Mouse (Mus musculus) brain, embryonic 18.5 days (tissue): Measurements from ENCODE around the gene Gtf3c5.

Experiments used
- DNase-seq: peaks from one replicate; pipeline ENCODE4 v3.0.0-alpha.2; 2012; ENCODE audit warnings: low read depth, low spot score

The Gtf3c5 gene

GRCm38 (mm10) chr2:28583651-28584050, at the start of gene Gtf3c5:
TSS of gene Gtf3c5 (minus strand) at chr2:28583751.
- no peak for DNase-seq

GRCm38 (mm10) chr2:28633136-28633535, 49.6 kb upstream of the Gtf3c5 start:
- no peak for DNase-seq

DNA sequence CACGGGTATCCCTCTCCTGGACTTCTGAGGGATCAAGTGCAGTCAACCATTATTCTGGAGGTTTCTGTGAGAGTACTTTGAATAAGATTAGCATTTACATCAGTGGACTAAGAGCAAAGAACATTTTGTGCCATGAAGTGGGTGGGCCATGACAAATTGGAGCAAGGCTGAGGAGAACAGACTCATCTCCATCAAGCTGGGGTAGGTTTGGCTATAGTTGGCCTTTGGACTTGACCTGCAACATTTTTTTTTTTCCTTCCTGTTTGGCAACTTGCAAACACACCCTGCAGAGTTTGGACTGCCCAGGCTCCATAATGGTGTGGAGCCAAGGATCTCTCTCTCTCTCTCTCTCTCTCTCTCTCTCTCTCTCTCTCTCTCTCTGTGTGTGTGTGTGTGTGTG, 49.1 kb upstream of the Gtf3c5 start:
- DNase-seq, result no peak

- DNase-seq, result no peak
Measured at GRCm38 (mm10) chr2:28629911-28630381, 46.4 kb upstream of the Gtf3c5 start.

DNA sequence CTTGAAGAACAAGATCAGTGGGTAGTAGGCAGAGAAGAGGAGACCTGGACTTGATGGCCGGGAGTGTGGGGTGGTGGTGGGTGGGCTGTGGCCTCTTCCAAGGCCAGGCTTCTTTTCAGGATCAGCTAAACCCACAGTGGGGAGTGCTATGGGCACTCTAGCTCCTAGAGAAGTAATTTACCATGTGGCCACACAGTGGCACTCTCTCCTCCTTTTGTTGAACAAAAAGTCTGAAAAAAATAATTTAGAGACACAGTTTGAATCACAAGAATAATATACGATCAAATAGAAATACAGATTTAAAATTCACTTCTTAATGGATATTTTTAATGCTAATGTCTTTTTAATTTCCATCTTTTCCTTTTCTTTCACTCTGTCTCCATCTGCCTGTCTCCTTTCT, 44.5 kb upstream of the Gtf3c5 start:
- no peak for DNase-seq

DNA sequence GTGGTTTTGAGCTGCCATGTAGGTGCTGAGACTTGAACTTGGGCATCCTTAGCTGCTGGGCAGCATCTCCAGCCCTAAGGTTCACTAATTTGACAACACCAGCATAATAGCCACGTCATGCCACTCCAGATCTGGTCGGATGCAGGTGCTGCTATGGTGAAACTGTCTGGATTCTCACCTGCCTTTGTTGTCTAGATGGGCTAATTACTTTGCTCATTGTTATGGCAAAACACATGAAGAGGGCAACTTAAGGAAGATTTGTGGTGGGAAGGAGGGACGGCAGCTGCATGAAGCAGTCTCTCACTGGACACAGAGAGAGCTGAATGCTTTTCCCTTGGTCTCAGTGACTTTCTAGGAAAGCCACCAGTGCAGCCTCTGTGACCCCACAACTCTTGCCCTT, 42.5 kb upstream of the Gtf3c5 start:
- no peak for DNase-seq

- no peak for DNase-seq
Measured at GRCm38 (mm10) chr2:28624870-28625269, 41.3 kb upstream of the Gtf3c5 start.

DNA sequence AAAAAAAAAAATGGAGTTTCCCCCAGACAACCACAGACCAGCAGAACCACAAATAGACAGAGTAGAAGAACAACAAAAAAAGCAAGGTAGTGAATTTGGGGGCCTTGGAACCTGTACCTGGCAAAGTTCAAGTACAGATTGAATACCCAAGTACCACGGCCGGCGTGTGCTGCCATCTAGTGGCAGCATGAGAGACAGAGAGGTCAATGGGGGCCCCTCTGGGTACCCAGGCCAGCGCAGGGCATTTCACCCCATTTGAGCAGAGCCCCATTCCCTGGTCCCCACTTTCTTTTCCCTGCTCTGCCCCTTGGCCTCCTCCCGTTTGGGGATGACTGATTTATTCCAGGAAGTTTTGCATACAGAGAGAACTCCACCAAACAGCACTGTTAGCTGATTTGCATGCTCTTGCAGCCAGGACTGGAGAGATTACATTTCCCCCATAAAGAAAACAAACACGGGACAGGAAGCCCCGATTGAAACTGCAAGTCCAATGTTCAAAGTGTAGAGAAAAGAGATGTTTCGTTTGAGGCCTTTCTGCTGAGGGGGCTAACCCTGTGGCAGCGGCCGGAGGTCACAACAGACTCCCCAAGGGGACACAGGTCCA, 39.1 kb upstream of the Gtf3c5 start:
- DNase-seq, result no peak

GRCm38 (mm10) chr2:28621664-28622171, 38.2 kb upstream of the Gtf3c5 start, which contains the start of gene Gfi1b:
TSS of gene Gfi1b (minus strand) at chr2:28621982.
- no peak for DNase-seq

DNA sequence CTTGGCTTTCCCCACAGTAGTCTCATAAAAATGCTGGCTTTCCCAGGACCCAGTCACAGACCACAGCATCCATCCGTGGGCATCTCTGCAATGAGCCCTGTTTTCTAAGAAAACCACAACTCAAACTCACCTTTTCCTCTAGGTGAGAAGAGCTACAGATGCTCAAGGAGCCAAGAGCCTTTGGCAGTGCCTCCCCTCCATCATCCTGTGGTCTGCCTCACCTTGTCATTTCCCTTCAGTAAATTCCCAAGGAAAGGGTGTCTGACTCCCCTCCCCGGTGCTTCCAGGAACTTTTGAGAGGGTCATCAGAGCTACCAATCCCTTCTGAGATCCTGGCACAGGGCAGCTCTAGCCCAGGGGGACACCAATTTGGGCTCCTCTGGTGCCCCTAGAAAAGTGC, 37.6 kb upstream of the Gtf3c5 start:
- DNase-seq, result no peak

DNA sequence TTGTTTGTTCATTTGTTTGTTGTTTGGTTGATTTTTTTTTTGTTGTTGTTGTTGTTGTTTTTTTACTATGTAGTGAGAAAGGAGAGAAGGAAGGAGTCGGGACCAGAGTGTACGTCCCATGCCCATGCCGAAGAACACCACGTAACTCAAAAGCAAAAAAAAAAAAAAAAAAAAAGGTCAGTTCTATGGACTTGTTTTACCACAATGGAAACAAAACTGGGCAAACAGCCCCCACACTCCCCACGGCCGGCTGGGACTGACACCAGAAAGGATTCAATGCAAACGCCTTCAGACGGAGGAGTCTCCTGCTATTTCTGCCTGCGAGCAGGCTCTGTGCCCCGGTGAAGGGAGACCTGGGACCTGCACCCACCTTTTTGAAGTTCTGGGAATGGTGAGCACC, 37.0 kb upstream of the Gtf3c5 start:
- no peak for DNase-seq

- DNase-seq, result no peak
Measured at GRCm38 (mm10) chr2:28619369-28619768, 35.8 kb upstream of the Gtf3c5 start.

- DNase-seq, result no peak
Measured at GRCm38 (mm10) chr2:28618777-28619336, 35.3 kb upstream of the Gtf3c5 start.

GRCm38 (mm10) chr2:28617498-28618486, 34.2 kb upstream of the Gtf3c5 start:
- no peak for DNase-seq

- DNase-seq, result no peak
Measured at GRCm38 (mm10) chr2:28616874-28617273, 33.3 kb upstream of the Gtf3c5 start.

DNA sequence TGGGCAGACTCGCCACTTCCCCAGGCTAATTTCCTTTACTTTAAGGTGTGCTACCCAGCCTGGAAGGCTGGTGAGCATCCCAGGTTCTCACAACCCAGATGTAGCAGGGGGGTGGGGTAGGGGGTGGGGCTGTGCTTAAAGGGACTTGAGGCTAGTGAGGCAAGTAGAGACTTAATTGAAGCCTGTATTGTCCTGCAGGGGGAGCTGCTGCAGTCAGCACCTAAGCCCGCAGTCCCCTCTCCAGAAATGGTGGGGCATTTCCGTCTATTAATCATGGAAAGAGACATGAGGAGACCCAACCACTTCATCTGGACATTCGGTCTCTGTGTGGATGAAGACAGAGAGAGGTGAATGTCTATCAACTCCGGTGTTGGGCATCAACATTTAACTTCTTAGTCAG, 32.8 kb upstream of the Gtf3c5 start:
- DNase-seq, result no peak

- DNase-seq, result no peak
Measured at GRCm38 (mm10) chr2:28613599-28613998, 30.0 kb upstream of the Gtf3c5 start.

DNA sequence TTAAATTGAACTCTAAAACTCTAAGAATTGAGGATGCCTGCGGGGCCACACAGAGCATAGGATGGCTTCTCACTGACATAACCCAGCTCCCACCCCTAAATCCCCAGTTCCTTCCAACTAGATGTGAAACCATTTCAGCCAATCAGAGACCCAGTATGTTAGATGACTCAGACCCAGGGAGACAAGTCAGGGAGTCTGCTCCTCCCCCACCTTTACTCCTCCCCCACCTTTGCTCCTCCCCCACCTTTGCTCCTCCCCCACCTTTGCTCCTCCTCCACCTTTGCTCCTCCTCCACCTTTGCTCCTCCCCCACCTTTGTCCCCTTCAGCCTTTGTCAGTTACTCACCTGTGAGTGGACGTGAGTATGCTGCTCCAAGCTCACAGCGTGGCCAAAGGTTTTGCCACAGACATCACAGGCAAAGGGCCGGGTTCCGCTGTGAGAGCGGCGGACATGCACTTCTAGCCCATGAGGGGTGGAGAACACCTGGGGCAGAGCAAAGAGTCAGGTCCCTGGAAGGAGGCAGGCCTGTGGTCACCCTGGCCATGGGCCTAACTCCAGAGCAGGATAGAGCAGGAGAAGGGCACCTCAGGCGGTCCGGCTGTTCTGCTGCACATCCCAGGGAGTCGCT, 29.0 kb upstream of the Gtf3c5 start:
- no peak for DNase-seq

DNA sequence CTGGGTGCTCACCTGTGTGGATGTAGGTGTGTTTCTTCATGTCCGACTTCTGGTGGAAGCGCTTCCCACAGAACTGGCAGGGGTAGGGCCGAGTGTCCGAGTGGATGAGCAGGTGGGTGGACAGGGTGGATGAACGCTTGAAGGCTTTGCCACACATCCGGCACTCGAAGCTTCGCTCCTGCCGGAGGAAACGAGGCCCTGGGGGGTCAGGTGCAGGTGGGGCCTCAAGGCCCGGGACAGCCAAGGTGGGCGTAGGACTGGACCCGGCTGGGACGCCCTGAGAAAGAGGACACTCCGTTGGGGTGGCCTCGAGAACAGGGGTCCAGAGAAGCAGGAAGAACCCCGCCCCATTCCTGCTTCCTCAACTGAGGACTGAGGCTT, 27.8 kb upstream of the Gtf3c5 start:
- no peak for DNase-seq

DNA sequence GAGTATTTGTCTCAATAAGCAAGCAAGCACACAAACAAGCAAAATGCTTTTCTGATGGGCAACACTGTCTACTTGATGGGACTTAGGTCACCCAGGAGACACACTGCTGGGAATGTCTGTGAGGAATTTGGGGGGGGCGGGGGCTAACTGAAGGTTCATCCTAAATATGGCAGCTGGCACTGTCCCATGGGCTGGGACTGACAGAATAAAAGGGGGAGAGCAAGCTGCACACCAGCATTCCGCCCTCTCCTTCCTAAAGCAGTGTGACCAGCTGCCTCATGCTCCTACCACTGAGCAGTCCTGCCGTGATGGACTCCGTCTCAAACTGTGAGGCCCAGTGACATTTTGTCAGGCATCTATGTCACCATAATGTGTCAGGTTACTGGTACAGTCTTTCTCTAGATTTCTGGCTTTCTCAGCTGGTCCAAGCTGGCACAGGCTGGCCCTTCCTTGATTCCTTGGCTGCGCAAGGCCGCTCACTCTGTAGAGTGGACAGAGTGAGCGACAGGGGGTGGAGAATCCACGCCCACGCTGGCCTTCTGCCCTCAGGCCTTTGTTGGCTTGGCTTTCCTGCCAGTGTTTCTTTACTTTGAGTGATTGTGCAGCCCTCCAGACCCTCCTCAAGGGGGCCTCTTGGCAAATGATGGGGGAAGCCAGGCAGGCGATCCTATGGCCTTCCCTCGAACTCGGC, 27.3 kb upstream of the Gtf3c5 start:
- no peak for DNase-seq

DNA sequence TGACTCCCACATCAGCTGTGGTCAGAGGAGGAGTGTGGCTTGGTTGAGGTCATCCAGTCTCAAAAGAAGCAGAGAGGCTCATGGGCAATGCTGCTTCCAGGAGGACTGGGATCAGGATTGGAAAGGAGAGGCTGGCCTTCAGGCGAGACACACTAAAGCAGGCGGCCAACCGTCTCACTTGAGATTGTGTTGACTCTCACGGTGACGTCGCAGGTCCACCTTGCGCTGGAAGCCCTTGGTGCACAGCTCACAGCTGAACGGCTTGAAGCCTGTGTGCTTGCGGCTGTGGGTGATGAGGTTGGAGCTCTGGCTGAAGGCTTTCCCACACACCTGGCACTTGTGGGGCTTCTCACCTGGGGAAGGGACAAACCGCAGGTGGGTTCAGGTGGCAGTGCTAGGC, 26.3 kb upstream of the Gtf3c5 start:
- DNase-seq, result no peak
